Mouse (Mus musculus): ENCODE results near the gene Ip6k1. TPM values are rescaled to one million over a fixed set of nuclear protein-coding genes. Genes with fewer than 3 reads are reported as not detected.

Ip6k1 gene
- polyA plus RNA-seq, 1 experiment, result 34.4 TPM

DNA sequence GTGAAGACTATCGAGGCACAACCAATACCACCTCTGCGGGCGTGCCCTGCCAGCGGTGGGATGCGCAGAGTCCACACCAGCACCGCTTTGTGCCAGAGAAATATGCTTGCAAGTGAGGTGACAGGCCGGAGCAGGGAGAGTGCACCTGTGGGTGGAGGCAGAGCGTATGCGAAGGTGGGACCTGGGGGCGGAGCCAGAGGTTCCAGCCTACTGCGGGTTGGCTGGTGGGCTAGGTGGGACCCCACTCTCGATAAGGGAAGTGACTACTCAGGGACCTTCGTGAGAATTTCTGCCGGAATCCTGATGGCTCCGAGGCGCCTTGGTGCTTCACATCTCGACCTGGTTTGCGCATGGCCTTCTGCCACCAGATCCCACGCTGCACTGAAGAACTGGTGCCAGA, 80.2 kb downstream of the Ip6k1 start:
- no peak overlapping the region for H3K4me2 ChIP-seq (ENCODE audit: low read depth)
- H3K4me3 ChIP-seq, result no peak overlapping the region
- H3K79me2 ChIP-seq (ENCODE audit: control insufficient read depth, insufficient read depth), result peaks cover 8% of the 10 kb centered on the region
- no peak overlapping the region for H3ac ChIP-seq (ENCODE audit: control insufficient read depth, insufficient read length)
- no peaks in the 10 kb centered on the region for H3K27me3 ChIP-seq (ENCODE audit: control insufficient read depth, insufficient read depth, insufficient read length)
- no peak for TF ChIP-seq MYOD1 (IDR thresholded peaks at IDR 0.05; ENCODE audit: control insufficient read depth in 1 of 3, insufficient read length in 2 of 3, low read depth in 2 of 3)
- TF ChIP-seq REST (IDR thresholded peaks at IDR 0.05; ENCODE audit: insufficient read depth, insufficient read length), result no peak
- no peak for TF ChIP-seq SRF (IDR thresholded peaks at IDR 0.05; ENCODE audit: control insufficient read depth, insufficient read length, low read depth)
- TF ChIP-seq USF1 (IDR thresholded peaks at IDR 0.05; ENCODE audit: low read depth), result no peak
- TF ChIP-seq MAX (IDR thresholded peaks at IDR 0.05; ENCODE audit: low read depth), result no peak
- TF ChIP-seq POLR2AphosphoS2 (IDR thresholded peaks at IDR 0.05; ENCODE audit: insufficient read length, low read depth), result no peak
- TF ChIP-seq MYOG (IDR thresholded peaks at IDR 0.05; ENCODE audit: control insufficient read depth in 1 of 3, insufficient read depth in 1 of 3, insufficient read length in 2 of 3, low read depth in 2 of 3), result no peak
- TF ChIP-seq CEBPB (IDR thresholded peaks at IDR 0.05; ENCODE audit: insufficient read depth, poor library complexity, severe bottlenecking), result no peak
- no peak for TF ChIP-seq E2F4 (IDR thresholded peaks at IDR 0.05; ENCODE audit: insufficient read depth)
- no peak for TF ChIP-seq TCF12 (IDR thresholded peaks at IDR 0.05; ENCODE audit: insufficient read depth, poor library complexity, severe bottlenecking)
- no peak for TF ChIP-seq TCF3 (IDR thresholded peaks at IDR 0.05; ENCODE audit: insufficient read length, low read depth)
- no peak for TF ChIP-seq POLR2A (IDR thresholded peaks at IDR 0.05; ENCODE audit: insufficient read length, low read depth)
- no peaks in the 10 kb centered on the region for H3K36me3 ChIP-seq (ENCODE audit: control insufficient read depth, insufficient read depth)

DNA sequence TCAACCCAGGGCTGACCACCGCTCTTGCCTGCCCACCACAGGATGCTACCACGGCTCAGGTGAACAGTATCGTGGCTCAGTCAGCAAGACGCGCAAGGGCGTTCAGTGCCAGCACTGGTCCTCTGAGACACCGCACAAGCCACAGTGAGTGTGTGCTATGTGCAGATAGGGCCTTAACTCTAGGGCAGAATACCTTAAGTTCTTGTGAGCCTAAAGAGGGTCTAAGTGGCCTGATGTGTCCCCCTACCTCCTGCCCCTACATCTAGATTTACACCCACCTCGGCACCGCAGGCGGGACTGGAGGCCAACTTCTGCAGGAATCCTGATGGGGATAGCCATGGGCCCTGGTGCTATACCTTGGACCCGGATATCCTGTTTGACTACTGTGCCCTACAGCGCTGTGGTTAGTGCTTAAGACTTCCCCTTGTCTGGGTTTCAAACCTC, 80.7 kb downstream of the Ip6k1 start, which contains the start of gene Rnf123:
Gene Rnf123, minus strand, starts transcription at position 359 of the 444 bp plus-strand sequence.
- Histone ChIP-seq H3K4me2 (ENCODE audit: low read depth) (no peak within 1 kb of the TSS), H3K79me2 (ENCODE audit: control insufficient read depth, insufficient read depth) (peaks cover 8% of the 10 kb centered on the region), H3K27me3 (ENCODE audit: control insufficient read depth, insufficient read depth, insufficient read length) (no peaks in the 10 kb centered on the region), H3K36me3 (ENCODE audit: control insufficient read depth, insufficient read depth) (peaks cover under 1% of the 10 kb centered on the region), H3K4me3 (no peak within 1 kb of the TSS), H3ac (ENCODE audit: control insufficient read depth, insufficient read length) (no peak within 1 kb of the TSS)
- no peak for TF ChIP-seq SRF (IDR thresholded peaks at IDR 0.05; ENCODE audit: control insufficient read depth, insufficient read length, low read depth)
- peak; percentile 19 for TF ChIP-seq POLR2A (IDR thresholded peaks at IDR 0.05; ENCODE audit: insufficient read length, low read depth)
- peak; percentile 78 for TF ChIP-seq POLR2AphosphoS2 (IDR thresholded peaks at IDR 0.05; ENCODE audit: insufficient read length, low read depth)

DNA sequence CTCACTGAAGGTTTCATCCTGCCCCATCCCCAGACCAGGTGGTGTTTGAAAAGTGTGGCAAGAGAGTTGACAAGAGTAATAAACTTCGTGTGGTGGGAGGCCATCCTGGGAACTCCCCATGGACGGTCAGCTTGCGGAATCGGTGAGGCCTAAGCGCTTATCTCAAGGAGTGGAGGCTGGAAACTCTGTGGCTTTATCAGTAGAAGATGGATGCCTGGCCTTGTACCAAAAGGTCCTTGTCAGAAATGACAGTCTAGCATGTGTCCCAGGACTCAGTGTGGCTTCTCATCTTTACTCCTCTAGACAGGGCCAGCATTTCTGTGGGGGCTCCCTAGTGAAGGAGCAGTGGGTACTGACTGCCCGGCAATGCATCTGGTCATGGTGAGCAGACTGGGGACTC, 81.3 kb downstream of the Ip6k1 start:
- Histone ChIP-seq H3K4me3 (no peak overlapping the region), H3ac (ENCODE audit: control insufficient read depth, insufficient read length) (no peak overlapping the region), H3K27me3 (ENCODE audit: control insufficient read depth, insufficient read depth, insufficient read length) (no peaks in the 10 kb centered on the region), H3K36me3 (ENCODE audit: control insufficient read depth, insufficient read depth) (peaks cover 5% of the 10 kb centered on the region), H3K4me2 (ENCODE audit: low read depth) (no peak overlapping the region), H3K79me2 (ENCODE audit: control insufficient read depth, insufficient read depth) (peaks cover 4% of the 10 kb centered on the region)
- no peak for TF ChIP-seq POLR2AphosphoS2 (IDR thresholded peaks at IDR 0.05; ENCODE audit: insufficient read length, low read depth)
- no peak for TF ChIP-seq MAX (IDR thresholded peaks at IDR 0.05; ENCODE audit: low read depth)

DNA sequence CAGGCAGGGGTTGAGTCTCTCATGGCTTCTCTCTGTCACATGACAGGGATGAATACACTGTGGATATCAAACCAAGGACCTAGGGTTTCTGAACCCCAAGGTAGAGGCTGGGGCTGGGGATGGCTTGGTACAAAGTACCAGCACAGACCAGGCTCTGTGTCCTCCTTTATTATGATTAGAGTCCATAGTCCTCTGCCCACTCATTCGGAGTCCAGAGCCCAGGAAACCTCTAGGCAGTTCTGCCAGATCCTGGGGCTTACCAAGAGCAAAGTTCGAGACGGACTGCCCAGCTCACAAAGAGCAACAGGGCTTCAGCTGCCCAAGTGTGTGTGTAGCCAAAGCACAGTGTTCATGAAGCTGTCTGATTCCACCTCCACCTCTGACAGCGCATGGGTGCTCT, 83.0 kb downstream of the Ip6k1 start:
- Histone ChIP-seq H3K4me3 (no peak overlapping the region), H3K27me3 (ENCODE audit: control insufficient read depth, insufficient read depth, insufficient read length) (no peaks in the 10 kb centered on the region), H3K36me3 (ENCODE audit: control insufficient read depth, insufficient read depth) (peaks cover 5% of the 10 kb centered on the region), H3K4me2 (ENCODE audit: low read depth) (no peak overlapping the region), H3ac (ENCODE audit: control insufficient read depth, insufficient read length) (no peak overlapping the region), H3K79me2 (ENCODE audit: control insufficient read depth, insufficient read depth) (no peaks in the 10 kb centered on the region)
- TF ChIP-seq POLR2AphosphoS2 (IDR thresholded peaks at IDR 0.05; ENCODE audit: insufficient read length, low read depth), result no peak
- no peak for TF ChIP-seq MAX (IDR thresholded peaks at IDR 0.05; ENCODE audit: low read depth)
- TF ChIP-seq TCF12 (IDR thresholded peaks at IDR 0.05; ENCODE audit: insufficient read depth, poor library complexity, severe bottlenecking), result no peak
- TF ChIP-seq POLR2A (IDR thresholded peaks at IDR 0.05; ENCODE audit: insufficient read length, low read depth), result no peak
- TF ChIP-seq USF1 (IDR thresholded peaks at IDR 0.05; ENCODE audit: low read depth), result no peak
- TF ChIP-seq REST (IDR thresholded peaks at IDR 0.05; ENCODE audit: insufficient read depth, insufficient read length), result no peak

DNA sequence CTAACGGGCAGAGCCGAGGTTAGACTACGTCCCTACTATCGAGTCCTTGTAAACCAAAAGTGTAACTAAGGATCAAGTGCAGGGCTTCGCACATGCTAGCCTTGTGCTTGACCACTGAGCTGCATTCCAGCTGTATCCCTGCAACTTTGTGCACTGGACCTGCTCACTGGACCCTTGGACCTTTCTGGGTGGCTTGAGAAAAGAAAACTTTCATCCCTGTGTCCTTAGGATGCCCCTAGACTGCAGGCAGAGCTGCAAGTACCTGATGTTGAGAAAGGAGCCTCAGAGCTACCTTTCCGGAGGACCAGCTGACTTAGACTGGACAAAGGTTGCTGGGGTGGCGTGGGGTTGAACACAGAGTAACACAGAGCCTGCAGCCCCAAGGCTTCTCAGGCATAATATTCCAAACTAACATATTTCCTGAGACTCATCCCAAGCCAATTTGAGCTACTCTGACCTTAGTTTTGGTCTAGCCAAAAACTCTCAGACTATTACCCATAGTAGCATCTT, 88.4 kb downstream of the Ip6k1 start:
- no peaks in the 10 kb centered on the region for H3K27me3 ChIP-seq (ENCODE audit: control insufficient read depth, insufficient read depth, insufficient read length)
- no peak overlapping the region for H3K4me3 ChIP-seq
- no peak overlapping the region for H3K4me2 ChIP-seq (ENCODE audit: low read depth)
- no peaks in the 10 kb centered on the region for H3K79me2 ChIP-seq (ENCODE audit: control insufficient read depth, insufficient read depth)
- H3ac ChIP-seq (ENCODE audit: control insufficient read depth, insufficient read length), result no peak overlapping the region
- TF ChIP-seq USF1 (IDR thresholded peaks at IDR 0.05; ENCODE audit: low read depth) (no peak), POLR2A (IDR thresholded peaks at IDR 0.05; ENCODE audit: insufficient read length, low read depth) (no peak), POLR2AphosphoS2 (IDR thresholded peaks at IDR 0.05; ENCODE audit: insufficient read length, low read depth) (no peak), MAX (IDR thresholded peaks at IDR 0.05; ENCODE audit: low read depth) (no peak), SRF (IDR thresholded peaks at IDR 0.05; ENCODE audit: control insufficient read depth, insufficient read length, low read depth) (no peak), E2F4 (IDR thresholded peaks at IDR 0.05; ENCODE audit: insufficient read depth) (no peak), MYOG (IDR thresholded peaks at IDR 0.05; ENCODE audit: control insufficient read depth in 1 of 3, insufficient read depth in 1 of 3, insufficient read length in 2 of 3, low read depth in 2 of 3) (no peak)
- peaks cover 5% of the 10 kb centered on the region for H3K36me3 ChIP-seq (ENCODE audit: control insufficient read depth, insufficient read depth)

Measured in myocyte (in vitro differentiated cells).